Mouse (Mus musculus): ENCODE results near the gene Acad12.

GRCm38 (mm10) chr5:121566035-121566681, 52.6 kb downstream of the Acad12 start:
- TF ChIP-seq CTCF (IDR thresholded peaks at IDR 0.05; ENCODE audit: low read depth, low read length): no peak
- TF ChIP-seq POLR2A (IDR thresholded peaks at IDR 0.05; ENCODE audit: extremely low read depth, insufficient read depth, low read length): no peak
